Mouse (Mus musculus) spleen, adult 2 months (tissue): ENCODE results near the gene Klhdc3.

Experiments
- CTCF ChIP-seq: fragments of 200-500 bp; IDR thresholded peaks from 2 replicates; pipeline ENCODE4 v1.5.1; 2011; ENCODE audit warnings: mild to moderate bottlenecking, inconsistent platforms; ENCODE audit not compliant: insufficient read depth, insufficient read length, insufficient replicate concordance; ENCODE audit errors: extremely low read depth
- POLR2A ChIP-seq: fragments of 200-500 bp; IDR thresholded peaks from 2 replicates; pipeline ENCODE4 v1.6.1; 2011; ENCODE audit warnings: low read depth, low read length, inconsistent platforms

- no peak for TF ChIP-seq CTCF
- no peak for TF ChIP-seq POLR2A
Observed at GRCm38 (mm10) chr17:46690665-46691064, 10.0 kb upstream of the Klhdc3 start.
